Mouse (Mus musculus) adrenal gland, adult 2 months (tissue): Measurements from ENCODE around the gene Med31. TPM values are rescaled to one million over a fixed set of nuclear protein-coding genes. Genes with fewer than 3 reads are reported as not detected.
"Not testable (repeated sequence)": the region's sequence is repeated elsewhere in the genome, so short reads cannot be mapped to it uniquely, and the experiment has no call there.

Experiments
- DNase-seq: peaks from one replicate; pipeline ENCODE4 v3.0.0; 2021
- polyA plus RNA-seq: library from polyadenylated mRNA; depleted of rRNA; stranded (reverse); fragments of >200 nt; gene quantifications from 2 replicates; pipeline ENCODE4 v1.2.3, GENCODE M21; 2012; rRNA removed
- total RNA-seq, 2 experiments: library from RNA; stranded (reverse); gene quantifications; 2 replicates each; pipeline ENCODE4 v1.2.3; 2021

The Med31 gene
- total and polyA plus RNA-seq, 3 experiments = 4.4 to 11.6 (median 9.4) TPM

DNA sequence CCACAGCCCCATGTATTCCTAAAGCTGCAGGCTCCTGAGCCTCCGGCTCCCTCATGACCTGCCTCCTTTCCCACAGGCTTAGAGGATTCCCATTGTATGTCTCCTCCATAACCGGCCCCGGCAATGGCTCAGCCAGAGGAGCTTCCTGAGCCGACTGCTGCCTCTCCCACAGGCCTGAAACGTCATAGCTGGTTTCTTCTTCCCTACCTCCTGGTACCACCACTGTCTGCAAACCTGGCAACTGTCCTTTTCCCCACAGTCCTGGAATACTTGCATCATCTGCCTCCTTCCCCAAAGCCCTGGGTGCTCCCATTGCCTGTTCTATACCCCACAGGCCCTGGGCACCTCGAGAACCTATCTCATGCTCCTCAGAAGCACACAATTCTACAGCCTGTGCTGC lies 10.1 kb downstream of the Med31 start:
- DNase-seq = no peak

DNA sequence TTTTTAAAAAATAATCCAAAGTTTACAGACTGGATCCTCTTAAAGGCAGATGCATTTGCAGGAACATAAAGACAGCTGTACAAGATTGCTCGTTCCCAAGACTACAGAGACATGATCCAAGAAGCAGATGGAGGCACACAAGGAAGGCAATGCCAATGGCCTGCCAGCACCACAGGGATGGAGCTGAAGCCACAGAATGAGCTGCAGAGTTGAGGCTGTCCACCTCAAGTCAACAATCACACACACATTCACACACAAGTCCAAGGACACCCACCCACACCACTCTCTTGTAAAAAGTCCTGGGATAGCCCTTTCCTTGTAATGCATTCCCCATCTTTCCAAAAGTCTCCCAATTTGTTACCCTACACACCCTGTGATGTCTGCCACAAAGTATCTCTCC lies 12.0 kb downstream of the Med31 start:
- DNase-seq = no peak

DNA sequence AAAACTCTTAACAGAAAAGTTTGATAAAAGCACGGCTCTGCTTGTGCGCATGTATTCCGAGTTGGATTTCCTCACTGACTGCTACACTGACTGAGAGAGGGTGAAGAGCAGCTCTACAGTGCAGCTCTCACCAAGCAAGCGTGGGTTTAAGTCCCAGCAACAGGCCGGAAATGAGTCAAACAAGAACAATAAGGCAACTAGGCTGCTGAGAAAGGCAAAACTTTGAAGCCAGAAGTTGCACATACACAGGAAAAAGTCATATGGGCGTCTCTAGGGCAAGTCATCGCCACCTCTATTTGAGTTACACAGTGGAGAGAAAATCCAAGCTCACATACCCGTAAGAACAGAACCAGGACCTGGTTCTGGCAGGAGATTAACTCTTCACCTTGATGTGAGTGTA lies 18.9 kb downstream of the Med31 start:
- no peak for DNase-seq

DNA sequence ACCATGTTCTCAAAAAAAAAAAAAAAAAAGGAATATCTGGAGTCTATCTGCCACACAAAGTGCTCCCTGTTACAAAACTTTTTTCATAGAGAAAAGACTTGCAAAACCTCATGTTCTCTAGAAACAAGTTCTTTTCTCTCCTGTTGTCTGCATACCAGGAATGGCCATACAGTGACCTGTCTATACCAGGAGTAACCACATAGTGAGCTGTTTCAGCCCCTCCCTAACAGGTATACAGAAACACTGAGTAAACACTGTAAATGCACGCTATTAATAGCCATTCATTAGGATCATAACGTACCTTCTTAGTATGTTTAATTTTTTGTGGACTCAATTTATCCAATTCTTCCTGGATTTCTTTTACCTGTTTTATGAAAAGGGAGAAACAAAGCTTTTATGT lies 21.1 kb downstream of the Med31 start:
- no peak for DNase-seq

DNA sequence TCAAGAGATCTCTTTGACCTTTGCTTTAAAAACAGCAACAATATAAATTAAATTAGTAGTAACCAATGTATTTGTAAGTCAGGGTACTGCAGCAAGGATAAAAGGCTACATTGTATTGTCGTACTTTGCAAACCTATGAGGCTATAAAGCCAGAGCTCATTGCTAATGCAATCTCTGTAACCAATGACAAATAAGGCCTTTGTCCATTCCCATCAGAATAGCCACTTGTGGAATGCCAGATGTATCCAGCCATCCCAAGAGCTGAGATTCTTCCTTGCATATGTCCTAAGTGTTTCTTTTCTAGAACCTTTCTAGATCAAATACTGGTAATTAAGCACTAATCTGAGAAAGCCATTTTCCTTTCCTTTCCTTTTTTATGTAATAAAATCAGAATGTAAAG lies 24.5 kb downstream of the Med31 start:
- DNase-seq = no peak

DNA sequence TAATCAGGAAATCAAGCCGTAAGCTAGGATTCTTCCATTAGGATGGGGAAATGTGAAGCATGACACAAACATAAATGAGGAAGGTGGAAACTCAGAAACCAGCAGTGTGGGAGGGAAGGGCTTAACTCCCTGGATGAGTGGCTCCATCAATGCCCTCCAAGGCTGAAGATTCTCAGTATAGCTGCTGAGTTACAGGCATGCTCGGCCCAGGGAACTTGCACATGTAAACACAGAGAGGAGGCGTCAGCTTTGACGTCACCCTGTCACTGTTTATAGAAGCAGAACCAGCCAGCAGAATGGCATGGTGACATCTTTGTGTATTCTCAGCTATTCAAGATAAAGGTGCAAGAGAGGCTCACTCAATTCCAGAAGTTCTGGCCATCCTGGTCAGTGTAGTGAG lies 31.1 kb downstream of the Med31 start:
- DNase-seq = no peak

DNA sequence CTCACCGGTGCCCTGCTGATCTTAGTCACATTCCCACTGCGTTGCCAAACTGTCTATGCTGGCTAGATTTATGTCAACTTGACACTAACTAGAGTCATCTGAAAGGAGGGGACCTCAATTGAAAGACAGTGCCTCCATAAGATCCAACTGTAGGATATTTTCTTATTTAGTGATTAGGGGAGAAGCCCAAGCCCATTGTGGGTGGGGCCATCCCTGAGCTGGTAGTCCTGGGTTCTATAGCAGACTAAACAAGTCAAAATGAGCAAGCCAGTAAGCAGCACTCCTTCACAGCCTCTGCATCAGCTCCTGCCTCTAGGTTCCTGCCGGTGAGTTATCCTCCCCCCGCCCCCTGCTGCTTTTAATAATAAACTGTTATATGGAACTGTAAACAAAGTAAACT lies 34.3 kb downstream of the Med31 start:
- DNase-seq = no peak

DNA sequence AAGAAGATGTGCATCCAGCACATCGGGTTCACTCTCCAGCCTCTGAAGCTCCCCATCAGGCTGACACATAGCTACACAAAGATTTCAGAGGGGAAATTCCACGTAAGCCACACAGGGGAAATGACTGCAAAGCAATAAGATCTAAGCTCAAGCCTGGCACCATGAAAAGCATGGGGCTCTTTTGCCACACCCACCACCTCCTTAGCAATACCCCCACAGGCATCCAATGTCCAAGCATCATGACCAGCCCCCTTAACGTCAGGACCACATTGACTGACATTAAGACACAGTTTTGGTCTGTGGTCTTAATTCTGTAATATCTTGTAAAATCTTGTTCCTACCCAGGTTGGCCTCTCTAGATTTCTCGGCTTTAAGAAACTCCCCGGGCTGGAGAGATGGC lies 34.8 kb downstream of the Med31 start:
- no peak for DNase-seq

DNA sequence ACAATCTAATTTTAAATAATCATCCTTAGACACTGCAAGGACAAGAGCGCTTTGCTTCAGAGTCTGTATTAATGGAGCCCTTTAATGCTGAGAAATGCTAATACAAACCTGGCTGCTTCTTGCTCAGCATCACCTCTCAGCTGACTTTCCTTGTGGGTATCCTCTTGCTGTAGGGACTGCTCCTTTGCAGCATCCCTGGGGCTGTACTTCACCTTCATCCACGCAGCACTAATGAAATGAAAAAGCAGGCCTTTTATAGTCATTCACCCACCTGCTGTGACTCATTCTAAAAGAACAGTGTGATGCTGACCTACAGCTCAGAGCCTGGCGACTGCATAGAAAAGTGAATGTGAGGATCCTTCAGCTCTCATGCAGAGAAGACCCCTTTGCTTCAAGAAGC lies 38.8 kb downstream of the Med31 start:
- DNase-seq = no peak

DNA sequence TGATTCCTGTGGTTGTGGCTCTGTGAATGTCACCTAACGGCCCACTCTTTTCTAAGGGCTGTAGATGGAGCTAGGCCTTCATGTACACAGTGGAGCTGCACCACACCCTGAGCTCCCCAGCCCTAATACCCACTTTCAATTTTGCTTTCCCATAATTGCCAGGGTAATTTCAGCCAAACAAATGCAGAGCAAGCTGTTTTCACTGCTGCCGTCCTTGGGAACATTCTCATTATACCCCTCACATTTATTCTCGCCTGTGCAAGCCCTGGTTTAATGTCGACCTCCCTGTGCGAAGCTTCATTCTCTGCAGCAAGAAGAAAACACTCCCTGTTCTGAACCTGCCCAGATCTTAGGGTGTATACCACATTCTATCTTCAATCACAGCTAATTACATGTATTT lies 39.4 kb downstream of the Med31 start:
- no peak for DNase-seq

DNA sequence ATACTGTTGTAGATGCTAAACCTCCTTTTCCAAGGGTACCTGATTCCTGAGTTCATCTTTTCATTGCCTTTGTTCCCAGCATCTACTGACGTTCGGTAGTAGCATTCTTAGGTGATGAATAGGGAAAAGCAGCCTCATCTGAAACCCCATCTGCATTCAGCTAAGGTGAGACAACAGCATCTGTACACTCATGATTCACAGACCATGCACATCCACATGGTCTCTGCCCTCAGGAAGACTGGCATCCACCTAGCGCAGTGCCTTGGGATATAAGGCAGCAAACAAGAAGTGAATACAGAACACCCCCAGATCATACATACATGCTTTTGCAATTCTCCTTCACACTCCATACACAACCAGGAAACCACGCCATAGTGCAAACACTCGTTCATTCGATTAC lies 40.7 kb downstream of the Med31 start:
- no peak for DNase-seq

DNA sequence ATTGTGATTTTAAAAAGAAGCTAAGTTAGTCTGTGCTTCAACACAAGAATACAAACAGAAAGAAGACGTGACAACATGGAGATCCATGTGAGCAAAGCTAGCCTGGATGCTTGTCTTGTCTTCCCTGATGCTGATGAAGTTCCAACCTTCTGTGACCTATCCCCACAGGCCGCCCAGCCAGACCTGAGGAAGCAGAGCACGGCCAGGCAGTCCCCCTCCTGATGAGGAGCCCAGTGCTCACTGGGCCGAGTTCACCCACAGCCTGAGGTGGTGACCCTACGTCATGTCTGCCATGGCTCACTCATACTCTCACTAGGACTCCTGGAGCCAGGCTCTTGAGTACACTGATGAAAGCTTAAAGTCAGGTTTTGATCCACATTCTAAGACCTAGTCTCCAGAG lies 41.9 kb downstream of the Med31 start:
- DNase-seq = no peak

DNA sequence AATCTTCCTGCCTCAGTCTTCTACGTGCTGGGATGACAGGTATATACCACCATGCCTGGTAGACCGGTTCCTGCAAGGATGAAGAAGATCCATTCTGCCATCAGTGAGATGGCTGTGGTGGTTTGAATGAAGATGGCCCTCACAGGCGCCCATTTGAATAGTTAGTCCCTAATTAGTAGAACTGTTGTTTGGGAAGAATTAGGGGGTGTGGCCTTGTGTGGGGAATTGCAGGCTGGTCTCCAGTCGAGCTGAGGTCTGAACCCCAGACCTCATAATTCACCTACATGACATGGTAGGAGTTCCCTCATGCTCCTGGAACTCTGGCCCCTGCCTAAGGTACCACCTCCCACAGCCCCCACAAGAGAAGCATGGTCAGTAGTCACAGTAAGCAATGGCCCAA lies 43.5 kb downstream of the Med31 start:
- DNase-seq = not testable (repeated sequence)

DNA sequence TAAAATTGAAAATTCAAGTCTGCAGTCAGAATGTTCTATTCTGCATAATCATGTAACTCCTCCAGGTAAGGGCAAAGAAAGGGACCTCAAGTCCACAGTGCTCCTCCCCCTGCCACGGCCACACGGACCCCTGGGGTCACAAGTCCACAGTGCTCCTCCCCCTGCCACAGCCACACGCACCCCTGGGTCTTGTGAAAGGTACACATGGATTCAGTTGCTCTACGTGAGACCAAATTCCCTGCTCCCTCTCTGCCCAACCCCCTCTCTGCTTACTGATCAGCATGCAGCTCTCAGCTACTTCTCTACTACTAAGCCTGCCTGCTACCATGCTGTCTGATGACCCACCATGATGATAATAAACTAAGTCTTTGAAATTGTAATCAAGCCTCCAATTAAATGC lies 45.5 kb downstream of the Med31 start:
- DNase-seq = no peak

DNA sequence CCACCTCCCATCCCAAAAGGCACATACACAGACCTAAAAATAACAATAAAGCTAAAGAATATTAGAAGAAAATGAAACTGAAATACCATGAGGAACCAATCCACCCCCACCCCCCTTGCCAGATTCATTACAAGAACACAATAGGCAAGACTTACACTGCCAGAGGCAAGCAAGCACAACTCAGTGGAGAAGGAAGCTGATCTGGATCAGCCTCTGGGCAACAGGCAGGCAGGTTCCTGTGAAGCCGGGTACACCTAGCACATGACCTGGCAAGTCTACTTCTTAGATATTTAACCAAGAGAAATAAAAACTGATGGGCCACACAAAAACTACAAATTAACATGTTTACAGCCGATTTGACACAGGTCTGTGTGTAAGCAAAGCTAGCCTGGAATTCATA lies 52.2 kb downstream of the Med31 start:
- DNase-seq = no peak

Other genes starting within 250 kb of the Med31 start
- gene Aipl1, start 178.1 kb downstream of the Med31 start, total RNA-seq = not detected
- gene Aipl1, start 178.1 kb downstream of the Med31 start, polyA plus RNA-seq = 0.06 and 0.07 TPM in 2 replicates
- 1 to 10 TPM; 1.7 to 2.8 TPM for gene Pimreg, start 173.6 kb downstream of the Med31 start, total RNA-seq
- gene Pimreg, start 173.6 kb downstream of the Med31 start, polyA plus RNA-seq = 2.7 and 3.0 TPM in 2 replicates
- gene Pitpnm3, start 79.8 kb downstream of the Med31 start, total RNA-seq = 1 to 10 TPM; 1.8 to 4.5 TPM
- gene Pitpnm3, start 79.8 kb downstream of the Med31 start, polyA plus RNA-seq = 4.0 and 6.6 TPM in 2 replicates
- under 1 TPM; 0.35 to 0.81 TPM for gene Gm43951, start 8.8 kb downstream of the Med31 start, total RNA-seq
- 0.15 TPM in 1 of 2 replicates, not detected in the other for gene Gm43951, start 8.8 kb downstream of the Med31 start, polyA plus RNA-seq
- gene 4933427D14Rik, start 8.1 kb downstream of the Med31 start, total RNA-seq = 1 to 10 TPM; 6.0 to 6.4 TPM
- gene 4933427D14Rik, start 8.1 kb downstream of the Med31 start, polyA plus RNA-seq = 3.1 and 3.3 TPM in 2 replicates
- 10 to 100 TPM; 76.6 to 77.6 TPM for gene Txndc17, start 8.0 kb downstream of the Med31 start, total RNA-seq
- 9.6 and 13.0 TPM in 2 replicates for gene Txndc17, start 8.0 kb downstream of the Med31 start, polyA plus RNA-seq
- gene Slc13a5, start 51.6 kb upstream of the Med31 start, total RNA-seq = under 1 TPM; 0.20 to 0.38 TPM
- gene Slc13a5, start 51.6 kb upstream of the Med31 start, polyA plus RNA-seq = 0.08 and 0.12 TPM in 2 replicates
- gene Xaf1, start 86.0 kb upstream of the Med31 start, total RNA-seq = 10 to 100 TPM; 22.3 to 28.9 TPM
- 26.9 and 28.1 TPM in 2 replicates for gene Xaf1, start 86.0 kb upstream of the Med31 start, polyA plus RNA-seq
- gene Fbxo39, start 98.9 kb upstream of the Med31 start, total RNA-seq = not detected
- 0.06 TPM in 1 of 2 replicates, not detected in the other for gene Fbxo39, start 98.9 kb upstream of the Med31 start, polyA plus RNA-seq
- gene Tekt1, start 146.8 kb upstream of the Med31 start, total RNA-seq = under 1 TPM; 0.21 to 0.86 TPM
- 0.07 and 0.17 TPM in 2 replicates for gene Tekt1, start 146.8 kb upstream of the Med31 start, polyA plus RNA-seq
- 1 to 10 TPM; 2.4 to 2.5 TPM for gene Smtnl2, start 196.1 kb upstream of the Med31 start, total RNA-seq
- 4.4 and 5.6 TPM in 2 replicates for gene Smtnl2, start 196.1 kb upstream of the Med31 start, polyA plus RNA-seq
- gene Ggt6, start 219.9 kb upstream of the Med31 start, total RNA-seq = 1 to 10 TPM in 1 of 2 experiments, under 1 TPM in 1; 0.83 to 4.7 TPM
- 8.5 and 13.4 TPM in 2 replicates for gene Ggt6, start 219.9 kb upstream of the Med31 start, polyA plus RNA-seq
- gene Mybbp1a, start 225.8 kb upstream of the Med31 start, total RNA-seq = 10 to 100 TPM; 68.0 to 86.1 TPM
- gene Mybbp1a, start 225.8 kb upstream of the Med31 start, polyA plus RNA-seq = 31.6 and 37.9 TPM in 2 replicates